8 mouse cellular contexts compared by ENCODE assay signal in the genomic region with DNA sequence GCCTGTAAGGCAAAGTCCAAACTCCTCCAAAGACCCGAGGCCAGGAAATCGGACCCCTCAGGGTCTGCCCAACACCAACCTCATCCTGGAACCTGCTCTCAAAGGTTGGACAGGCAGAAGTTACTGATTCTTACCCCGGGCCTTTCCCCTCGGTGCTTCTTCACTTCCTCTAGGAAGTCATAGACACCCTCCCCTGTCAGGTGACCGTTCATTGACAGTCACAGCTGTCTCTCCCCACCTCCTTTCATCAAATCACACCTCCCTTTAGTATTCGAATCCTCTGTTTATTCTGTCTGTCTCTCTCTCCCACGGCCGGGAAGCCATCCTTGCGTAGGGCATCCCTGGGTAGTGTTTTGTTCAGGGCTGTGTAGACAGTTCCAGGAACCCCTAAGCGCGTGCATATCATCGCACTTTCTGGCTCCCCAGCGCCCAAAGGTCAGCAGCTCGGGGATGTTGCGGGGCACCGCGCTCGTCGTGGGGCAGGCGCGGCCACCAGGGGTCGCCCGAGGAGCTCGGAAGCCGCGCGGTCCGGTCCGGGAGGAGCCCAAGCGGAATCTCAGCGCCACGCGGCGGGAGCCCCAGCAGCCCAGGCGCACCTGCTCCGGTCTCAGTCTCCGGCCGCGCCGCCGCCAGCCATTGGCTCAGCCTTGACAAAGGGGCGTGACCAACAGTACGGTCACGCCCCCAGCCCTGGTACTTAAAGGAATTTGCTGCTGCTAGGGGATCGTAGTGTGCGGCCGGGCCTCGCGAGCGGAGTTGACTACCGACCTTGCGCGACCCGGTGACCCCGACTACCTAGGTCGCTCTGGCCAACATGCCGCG. TPM values are rescaled to one million over a fixed set of nuclear protein-coding genes. Genes with fewer than 3 reads are reported as not detected.
DNase-seq lines count a peak whose midpoint lies in the region; ATAC-seq lines count a peak whose summit lies in the region.

A gene (plus strand): TSS at position 720 of the 822 bp plus-strand sequence.

- peaks cover 48% of the 10 kb centered on the region for H3K27me3 ChIP-seq in heart, embryonic 13.5 days (replicated peaks)
- peaks cover 76% of the 10 kb centered on the region for H3K27me3 ChIP-seq in liver, embryonic 12.5 days (replicated peaks)
- peaks cover 9% of the 10 kb centered on the region; the same call in 1 of the 2 replicates for H3K27me3 ChIP-seq in stomach, embryonic 16.5 days (ENCODE audit: control insufficient read depth, insufficient read depth, low read length)

- H3K4me2 ChIP-seq in heart, embryonic 13.5 days, result peak within 1 kb of the TSS; percentile 91
- peak within 1 kb of the TSS; percentile 70 for H3K4me2 ChIP-seq in liver, embryonic 12.5 days
- H3K4me2 ChIP-seq in stomach, embryonic 16.5 days (ENCODE audit: low read depth, low read length), result peak within 1 kb of the TSS; percentile 62

- H3K9ac ChIP-seq in heart, embryonic 13.5 days, result peak within 1 kb of the TSS; percentile 87
- peak within 1 kb of the TSS; percentile 56 for H3K9ac ChIP-seq in liver, embryonic 12.5 days
- H3K9ac ChIP-seq in stomach, embryonic 16.5 days (ENCODE audit: low read length), result peak within 1 kb of the TSS; percentile 68

- H3K36me3 ChIP-seq in heart, embryonic 13.5 days, result peaks cover 12% of the 10 kb centered on the region
- H3K36me3 ChIP-seq in liver, embryonic 12.5 days, result peaks cover 4% of the 10 kb centered on the region; the same call in 1 of the 2 replicates
- H3K36me3 ChIP-seq in stomach, embryonic 16.5 days (ENCODE audit: control insufficient read depth, insufficient read depth, low read length), result no peaks in the 10 kb centered on the region

- ATAC-seq in heart, embryonic 13.5 days (ENCODE audit: extremely low read depth, insufficient number of reproducible peaks, low FRiP score, low TSS enrichment), result peak; percentile 87
- peak; percentile 91 for ATAC-seq in liver, embryonic 12.5 days
- peak; percentile 97 for ATAC-seq in stomach, embryonic 16.5 days (ENCODE audit: insufficient read depth, low FRiP score)

- DNase-seq in CD4-positive, CD25-positive, alpha-beta regulatory T cell, adult 2 months (ENCODE audit: low read depth, low spot score), result peak; percentile 93
- DNase-seq in fat pad, adult 2 months (ENCODE audit: extremely low read depth, low read depth, low spot score), result peak; percentile 31
- peak; percentile 98 for DNase-seq in kidney, postnatal 10 days
- DNase-seq in neural tube, embryonic 10.5 days (ENCODE audit: extremely low spot score, low spot score), result peak; percentile 95

- H3K4me1 ChIP-seq in brown adipose tissue, adult 24 weeks (ENCODE audit: control insufficient read depth, insufficient read depth, insufficient read length, low read length), result peaks cover under 1% of the 10 kb centered on the region
- peaks cover 50% of the 10 kb centered on the region for H3K4me1 ChIP-seq in heart, embryonic 13.5 days
- H3K4me1 ChIP-seq in liver, embryonic 12.5 days, result peaks cover 46% of the 10 kb centered on the region
- peaks cover 18% of the 10 kb centered on the region for H3K4me1 ChIP-seq in stomach, embryonic 16.5 days (ENCODE audit: control insufficient read depth, insufficient read depth, low read length)

- under 1% methylated on average over 58 of the region's 58 CpGs for WGBS in heart, embryonic 13.5 days
- whole genome bisulfite sequencing in liver, embryonic 12.5 days (ENCODE audit: insufficient replicate concordance), result 3% methylated on average over 58 of the region's 58 CpGs
- under 1% methylated on average over 58 of the region's 58 CpGs for WGBS in stomach, embryonic 16.5 days

- peak within 1 kb of the TSS; percentile 61 for H3K4me3 ChIP-seq in brown adipose tissue, adult 24 weeks (ENCODE audit: insufficient read depth, low read depth, low read length)
- peak within 1 kb of the TSS; percentile 66 for H3K4me3 ChIP-seq in heart, embryonic 13.5 days
- peak within 1 kb of the TSS; percentile 55 for H3K4me3 ChIP-seq in liver, embryonic 12.5 days
- peak within 1 kb of the TSS; percentile 50 for H3K4me3 ChIP-seq in stomach, embryonic 16.5 days (replicated peaks; ENCODE audit: low read length)

- peak within 1 kb of the TSS; percentile 14; the same call in 1 of the 2 replicates for H3K27ac ChIP-seq in brown adipose tissue, adult 24 weeks (replicated peaks; ENCODE audit: low read depth, low read length)
- H3K27ac ChIP-seq in heart, embryonic 13.5 days (replicated peaks), result peak within 1 kb of the TSS; percentile 50
- no peak within 1 kb of the TSS; the same call in 1 of the 2 replicates for H3K27ac ChIP-seq in liver, embryonic 12.5 days
- H3K27ac ChIP-seq in stomach, embryonic 16.5 days (ENCODE audit: low read length), result peak within 1 kb of the TSS; percentile 13; the same call in 1 of the 2 replicates

- no peaks in the 10 kb centered on the region for H3K9me3 ChIP-seq in heart, embryonic 13.5 days
- H3K9me3 ChIP-seq in liver, embryonic 12.5 days (replicated peaks), result no peaks in the 10 kb centered on the region
- no peaks in the 10 kb centered on the region for H3K9me3 ChIP-seq in stomach, embryonic 16.5 days (replicated peaks; ENCODE audit: control insufficient read depth, low read length)

RNA-seq across cellular contexts. Expression of the gene that starts here (rescaled TPM):
- 1.6 TPM in 1 of 2 replicates, not detected in the other for polyA plus RNA-seq in brown adipose tissue, adult 24 weeks (2012; ENCODE audit: insufficient read depth, insufficient read length, missing spikeins)
- polyA plus RNA-seq in heart, embryonic 13.5 days (2015; fragmentation: Nextera tagmentation; extraction: Ambion mirVana), result 17.3 and 17.6 TPM in 2 replicates
- 4.9 and 5.0 TPM in 2 replicates for polyA plus RNA-seq in liver, embryonic 12.5 days (2016; fragmentation: Nextera tagmentation; extraction: Ambion mirVana)
- 15.5 and 15.9 TPM in 2 replicates for polyA plus RNA-seq in stomach, embryonic 16.5 days (2015; fragmentation: Nextera tagmentation; extraction: Ambion mirVana)

Comparison
In these comparisons a context has a peak if more than half of its experiments do, and no peak if none do; other contexts are left out.
1. DNase-seq: peak in every context shown above with its lines; median percentile 98 in kidney, postnatal 10 days; 95 in neural tube, embryonic 10.5 days; 93 in CD4-positive, CD25-positive, alpha-beta regulatory T cell, adult 2 months; 31 in fat pad, adult 2 months.